Mouse (Mus musculus): ENCODE results near the gene Rap1a.

Gene Rap1a

DNA sequence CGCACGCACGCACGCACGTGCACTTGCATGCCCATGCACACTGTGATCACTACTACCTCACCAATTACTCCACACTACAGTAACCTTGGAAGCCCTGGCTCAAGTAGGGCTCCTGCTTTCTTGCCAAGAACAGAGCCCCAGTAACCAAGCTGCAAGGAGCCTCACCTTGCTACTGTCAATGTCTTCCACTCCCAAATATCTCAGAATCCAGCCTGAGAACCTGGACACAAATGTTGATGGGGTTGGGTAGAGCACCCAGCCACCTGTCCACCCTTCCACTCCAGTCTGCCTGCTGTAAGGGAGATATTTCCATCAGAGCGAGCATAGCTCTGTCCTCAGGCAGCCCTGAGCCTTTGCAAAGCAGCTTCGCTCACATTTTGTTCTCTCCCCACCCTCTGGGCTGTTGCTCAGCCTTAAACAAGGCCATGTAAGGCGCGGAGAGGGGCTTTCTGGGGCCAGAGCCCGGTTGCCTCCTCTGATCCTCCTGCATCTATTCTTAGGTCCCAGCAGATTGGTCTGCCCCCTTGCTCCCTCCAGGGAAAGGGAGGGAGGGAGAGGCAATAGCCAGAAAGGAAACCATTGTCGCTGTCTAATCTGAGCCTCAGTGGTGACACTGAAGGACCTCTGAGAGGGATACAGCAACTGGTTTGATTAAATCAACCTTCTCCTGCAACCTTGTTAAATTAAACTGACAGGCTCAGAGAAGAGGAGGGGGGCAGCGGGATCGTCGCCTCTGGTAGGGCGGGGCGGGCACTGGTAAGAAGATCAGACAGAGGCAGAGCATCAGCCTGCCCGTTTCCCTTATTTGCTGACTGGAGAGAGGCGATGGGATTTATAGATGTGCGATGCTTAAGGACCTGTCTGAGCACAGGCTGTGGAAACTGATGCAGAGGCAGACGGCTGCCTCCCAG is 105.4 kb downstream of the Rap1a start:
- in situ Hi-C loops (cut with MboI, MseI), result no loop called here

DNA sequence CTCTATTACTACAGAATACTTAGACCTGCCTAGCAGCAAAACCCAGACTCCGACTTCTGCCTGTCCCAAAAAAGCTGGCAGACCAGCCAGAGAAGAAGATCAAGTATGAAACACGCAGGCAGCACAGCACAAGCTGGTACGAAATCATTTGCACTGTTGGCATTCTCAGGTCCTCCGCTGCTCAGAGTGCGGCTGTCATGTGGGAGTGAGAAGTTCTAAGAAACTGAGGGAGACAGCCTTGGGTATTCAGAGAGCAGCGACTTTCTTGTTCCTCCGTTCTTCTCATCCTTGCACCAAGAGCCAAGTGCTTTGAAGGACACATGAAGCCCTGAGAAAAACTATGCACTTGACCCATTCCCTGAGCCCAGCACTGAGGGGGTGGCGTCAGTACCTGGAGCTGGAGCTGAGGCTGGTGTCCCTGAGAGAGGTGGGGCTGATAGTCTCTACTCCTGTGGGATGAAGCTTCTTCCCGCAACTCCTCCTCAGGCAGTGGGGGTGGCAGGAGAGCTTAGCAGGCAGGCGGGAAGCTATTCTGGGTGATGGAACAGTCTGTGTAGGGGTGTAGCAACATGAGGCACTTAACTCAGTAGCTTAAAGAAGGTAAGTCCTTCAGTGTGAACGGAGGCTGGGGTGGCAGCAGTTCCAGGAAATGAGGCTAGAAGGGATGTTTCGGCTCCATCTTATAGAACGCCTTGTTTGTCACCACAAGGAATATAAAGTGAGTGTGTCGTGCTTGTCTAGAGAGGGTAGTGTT is 107.6 kb downstream of the Rap1a start:
- in situ Hi-C loops (cut with MboI, MseI), result no loop called here

DNA sequence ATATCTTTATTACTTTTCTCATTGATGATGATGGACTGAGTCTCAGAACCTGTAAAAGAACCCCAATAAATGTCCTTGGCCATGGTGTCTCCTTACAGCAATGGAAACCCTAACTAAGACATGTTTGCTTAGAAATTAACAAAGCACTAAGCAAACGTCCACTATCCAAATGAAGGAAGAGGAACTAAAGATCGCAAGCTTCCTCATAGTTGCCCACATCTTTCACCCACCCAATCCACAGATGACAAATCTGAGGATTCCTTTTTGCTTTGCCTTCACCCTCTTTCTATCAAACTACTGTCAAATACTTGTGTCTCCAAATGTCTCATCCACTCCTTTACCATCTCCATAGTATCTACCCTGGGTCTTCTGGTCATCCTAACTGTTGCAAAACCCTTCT is 112.6 kb downstream of the Rap1a start:
- in situ Hi-C loops (cut with MboI, MseI), result loop anchor here (5.0 to 10.0 kb wide), 5 partner anchors 34 to 796 kb away; partner anchors contain the start of genes Dennd2d (in 2 of the 2) and Wdr77 (in 1 of the 2)

DNA sequence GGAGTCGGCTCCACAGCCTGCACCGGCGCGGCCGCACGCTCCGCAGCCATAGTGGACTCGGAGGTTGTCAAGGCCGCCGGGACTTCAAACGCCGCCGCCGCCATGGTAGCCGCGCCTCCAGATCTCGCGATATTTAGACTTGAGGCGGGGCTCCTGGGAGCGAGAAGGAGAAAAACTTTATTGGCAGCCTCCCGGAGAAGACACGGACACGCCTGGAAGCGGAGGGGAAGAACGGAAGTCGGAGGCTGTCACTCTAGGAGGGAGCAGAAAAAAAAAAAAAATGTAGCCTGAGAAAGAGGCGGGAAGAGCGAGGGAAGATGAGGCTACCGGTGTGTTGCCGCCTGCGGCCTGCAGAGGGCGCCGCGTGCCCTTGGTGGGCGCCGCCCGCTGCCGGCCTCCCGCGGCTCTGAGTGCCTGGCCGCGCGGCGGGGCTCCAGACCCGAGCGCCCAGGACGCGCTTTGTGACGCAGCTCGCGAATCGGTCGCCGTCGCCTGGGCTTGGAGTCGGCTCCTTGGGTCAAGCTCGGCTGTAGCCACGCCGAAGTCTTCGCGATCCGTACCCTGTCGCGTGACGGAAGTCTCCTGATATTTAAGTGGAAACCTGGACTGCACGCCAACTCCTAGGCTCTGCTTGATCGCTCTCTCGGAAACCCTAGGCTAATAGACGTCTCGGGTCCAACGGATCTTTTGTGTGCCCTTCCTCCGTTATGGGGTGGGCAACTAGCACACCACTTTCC is 113.6 kb downstream of the Rap1a start, which contains the start of gene Ddx20:
Gene Ddx20 (minus strand): TSS at position 251 of the 737 bp plus-strand sequence.
- in situ Hi-C loops (cut with MboI, MseI), result loop anchor here (5.0 to 10.0 kb wide), 5 partner anchors 35 to 797 kb away; partner anchors contain the start of genes Dennd2d (in 2 of the 2) and Wdr77 (in 1 of the 2)

DNA sequence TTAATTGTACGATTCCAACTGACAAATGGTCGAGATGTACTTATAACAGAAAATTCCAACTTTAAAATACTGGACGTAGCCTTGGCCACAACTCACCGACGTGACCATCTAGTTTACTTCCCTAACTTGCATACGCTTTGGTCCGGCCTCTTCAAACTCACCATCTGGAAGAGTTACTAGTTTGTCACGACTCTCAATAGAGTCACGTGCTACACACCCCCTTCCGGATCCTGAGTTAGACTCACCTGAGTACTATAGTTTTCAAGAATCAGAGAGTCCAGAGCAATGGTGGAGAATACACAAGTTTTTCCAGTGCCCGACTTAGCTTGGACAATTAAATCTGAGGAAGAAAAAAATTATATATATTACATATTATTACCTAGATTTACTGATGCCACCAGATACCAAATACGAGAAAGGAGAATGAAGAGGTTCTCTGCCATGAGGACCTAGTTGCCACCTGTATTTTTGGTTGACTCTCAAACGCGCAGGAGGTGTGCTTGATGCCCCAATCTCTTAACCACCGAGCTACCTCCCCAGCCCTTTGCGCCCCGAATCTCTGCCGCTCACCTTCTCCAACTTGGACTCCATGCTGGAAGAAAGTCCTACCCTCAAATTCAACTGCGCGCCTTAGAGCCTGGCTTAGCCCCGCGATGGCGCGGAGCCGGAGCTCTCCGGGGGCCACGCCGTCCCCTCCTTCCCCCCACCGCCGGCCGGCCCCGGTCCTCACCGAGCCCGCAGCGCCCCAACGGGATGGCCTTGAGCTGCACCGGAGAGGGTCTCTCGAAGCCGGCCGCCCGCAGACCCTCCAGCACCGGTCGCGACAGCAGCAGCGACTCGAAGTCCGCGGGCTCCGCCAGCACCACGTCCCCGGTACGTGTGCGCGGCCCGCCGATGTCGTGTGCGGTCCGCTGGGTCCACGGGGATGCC is 114.5 kb downstream of the Rap1a start:
- in situ Hi-C loops (cut with MboI, MseI), result loop anchor here (5.0 to 10.0 kb wide), 5 partner anchors 36 to 798 kb away; partner anchors contain the start of genes Dennd2d (in 2 of the 2) and Wdr77 (in 1 of the 2)

DNA sequence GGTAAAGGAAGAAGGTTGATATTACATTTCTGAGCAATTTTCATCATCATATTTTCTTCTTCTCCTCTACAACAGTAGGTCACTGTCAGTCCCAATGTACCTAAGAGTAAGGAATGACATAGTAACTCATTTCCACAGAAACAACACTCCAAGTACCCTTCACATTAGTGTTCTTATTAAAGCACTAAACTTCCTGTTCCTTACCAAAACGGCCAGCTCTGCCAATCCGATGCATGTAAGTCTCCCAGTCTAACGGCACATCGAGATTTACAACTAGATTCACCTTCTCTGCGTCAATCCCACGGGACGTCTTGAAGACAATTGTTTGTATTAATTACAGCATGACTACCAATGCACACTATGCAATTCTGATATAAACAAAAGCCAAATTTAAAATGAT is 120.8 kb downstream of the Rap1a start:
- in situ Hi-C loops (cut with MboI, MseI), result loop anchor here (10.0 kb wide), 1 partner anchor 804 kb away; the partner anchor contains the start of gene Dennd2d (in 2 of the 2)
